Mouse (Mus musculus): ENCODE data around the gene Stx12.
"Not testable (repeated sequence)": the region's sequence is repeated elsewhere in the genome, so short reads cannot be mapped to it uniquely, and the experiment has no call there.

Gene Stx12

GRCm38 (mm10) chr4:132884064-132884843 is at the start of gene Stx12:
Stx12 (minus strand) TSS chr4:132884509.
- DNase-seq (ENCODE audit: low spot score): peak; percentile 90

- DNase-seq (ENCODE audit: low spot score): no peak
Observed at GRCm38 (mm10) chr4:132932752-132933404, 48.6 kb upstream of the Stx12 start.

GRCm38 (mm10) chr4:132930784-132931183 is 46.5 kb upstream of the Stx12 start:
- no peak for DNase-seq (ENCODE audit: low spot score)

- DNase-seq (ENCODE audit: low spot score): not testable (repeated sequence)
Observed at GRCm38 (mm10) chr4:132926520-132926919, 42.2 kb upstream of the Stx12 start.

GRCm38 (mm10) chr4:132922558-132923008 is 38.3 kb upstream of the Stx12 start, which contains the start of gene Fam76a:
Fam76a (minus strand) TSS chr4:132922558.
- peak; percentile 99 for DNase-seq (ENCODE audit: low spot score)

- peak; percentile 66 for DNase-seq (ENCODE audit: low spot score)
Observed at GRCm38 (mm10) chr4:132922061-132922530, 37.8 kb upstream of the Stx12 start.

GRCm38 (mm10) chr4:132921488-132921887 is 37.2 kb upstream of the Stx12 start:
- DNase-seq (ENCODE audit: low spot score): no peak

GRCm38 (mm10) chr4:132920171-132920570 is 35.9 kb upstream of the Stx12 start:
- no peak for DNase-seq (ENCODE audit: low spot score)

- not testable (repeated sequence) for DNase-seq (ENCODE audit: low spot score)
Observed at GRCm38 (mm10) chr4:132918493-132918892, 34.2 kb upstream of the Stx12 start.

- DNase-seq (ENCODE audit: low spot score): no peak
Observed at GRCm38 (mm10) chr4:132912156-132912555, 27.8 kb upstream of the Stx12 start.

- no peak for DNase-seq (ENCODE audit: low spot score)
Observed at GRCm38 (mm10) chr4:132905843-132906360, 21.6 kb upstream of the Stx12 start.

GRCm38 (mm10) chr4:132904765-132905309 is 20.5 kb upstream of the Stx12 start:
- DNase-seq (ENCODE audit: low spot score): no peak

- DNase-seq (ENCODE audit: low spot score): no peak
Observed at GRCm38 (mm10) chr4:132904071-132904470, 19.8 kb upstream of the Stx12 start.

- DNase-seq (ENCODE audit: low spot score): no peak
Observed at GRCm38 (mm10) chr4:132898197-132898596, 13.9 kb upstream of the Stx12 start.

GRCm38 (mm10) chr4:132894402-132894801 is 10.1 kb upstream of the Stx12 start:
- DNase-seq (ENCODE audit: low spot score): no peak

- DNase-seq (ENCODE audit: low spot score): no peak
Observed at GRCm38 (mm10) chr4:132884844-132885374, 600 bp upstream of the Stx12 start.

GRCm38 (mm10) chr4:132883561-132884063 is 697 bp downstream of the Stx12 start:
- DNase-seq (ENCODE audit: low spot score): no peak

- no peak for DNase-seq (ENCODE audit: low spot score)
Observed at GRCm38 (mm10) chr4:132874363-132875097, 9.8 kb downstream of the Stx12 start.

GRCm38 (mm10) chr4:132873481-132874362 is 10.6 kb downstream of the Stx12 start:
- DNase-seq (ENCODE audit: low spot score): peak; percentile 26

- no peak for DNase-seq (ENCODE audit: low spot score)
Observed at GRCm38 (mm10) chr4:132871116-132871515, 13.2 kb downstream of the Stx12 start.

All from testis, postnatal 14 days (tissue).